Mouse (Mus musculus) spleen, adult 2 months (tissue): Measurements from ENCODE around the gene Polr2c.

Experiments used
- CTCF ChIP-seq: fragments of 200-500 bp; IDR thresholded peaks from 2 replicates; pipeline ENCODE4 v1.5.1; 2011; ENCODE audit warnings: mild to moderate bottlenecking, inconsistent platforms; ENCODE audit not compliant: insufficient read depth, insufficient read length, insufficient replicate concordance; ENCODE audit errors: extremely low read depth
- POLR2A ChIP-seq: fragments of 200-500 bp; IDR thresholded peaks from 2 replicates; pipeline ENCODE4 v1.6.1; 2011; ENCODE audit warnings: low read depth, low read length, inconsistent platforms

DNA sequence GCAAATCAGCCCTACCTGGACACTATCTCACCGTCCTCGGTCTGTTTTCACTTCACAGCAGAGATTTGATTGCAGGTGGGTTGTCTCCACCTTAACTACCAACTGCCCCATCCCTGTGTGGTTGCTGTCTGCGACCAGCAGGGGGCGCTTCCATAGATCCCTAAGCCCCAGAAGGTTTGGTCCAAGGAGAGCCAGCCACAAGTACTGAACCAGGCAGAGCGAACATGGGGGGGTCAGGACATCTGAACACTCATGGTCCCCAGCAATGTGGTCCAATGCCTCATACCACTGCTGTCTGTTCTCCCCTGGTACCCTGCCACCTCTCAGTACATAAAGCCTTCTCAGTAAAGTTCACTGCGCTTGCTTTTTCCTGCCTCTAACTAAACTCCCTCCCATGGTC is 17.1 kb downstream of the Polr2c start:
- TF ChIP-seq POLR2A: no peak
- peak; percentile 76; the same call in 1 of the 2 replicates for TF ChIP-seq CTCF
